Mouse (Mus musculus) hindbrain, embryonic 12.5 days (tissue): ENCODE data around the gene Plac9a. TPM values are rescaled to one million over a fixed set of nuclear protein-coding genes. Genes with fewer than 3 reads are reported as not detected.

Experiments used
- ATAC-seq: fragments of 200-750 bp; cut with Nextera tagmentation; 2 replicates; pipeline ENCODE4 v1.8.0; 2017; ENCODE audit warnings: moderate TSS enrichment; ENCODE audit not compliant: low FRiP score
- H3K27ac ChIP-seq: fragments of 300-500 bp; sonication (generic); 2 replicates; pipeline ENCODE4 v1.5.1; 2016; ENCODE audit warnings: mild to moderate bottlenecking
- H3K27me3 ChIP-seq: fragments of 300-500 bp; sonication (generic); 2 replicates; pipeline ENCODE4 v1.6.1; 2016; ENCODE audit warnings: mild to moderate bottlenecking
- H3K36me3 ChIP-seq: fragments of 300-500 bp; sonication (generic); 2 replicates; pipeline ENCODE4 v1.6.1; 2016; ENCODE audit warnings: mild to moderate bottlenecking
- H3K4me1 ChIP-seq: fragments of 300-500 bp; sonication (generic); 2 replicates; pipeline ENCODE4 v1.6.1; 2016
- H3K4me2 ChIP-seq: fragments of 300-500 bp; sonication (generic); replicated peaks from 2 replicates; pipeline ENCODE4 v1.6.1; 2016; ENCODE audit warnings: mild to moderate bottlenecking
- H3K4me3 ChIP-seq: fragments of 300-500 bp; sonication (generic); 2 replicates; pipeline ENCODE4 v1.5.1; 2016; ENCODE audit warnings: mild to moderate bottlenecking
- H3K9ac ChIP-seq: fragments of 300-500 bp; sonication (generic); 2 replicates; pipeline ENCODE4 v1.6.1; 2016; ENCODE audit warnings: mild to moderate bottlenecking, moderate library complexity
- H3K9me3 ChIP-seq: fragments of 300-500 bp; sonication (generic); replicated peaks from 2 replicates; pipeline ENCODE4 v1.6.1; 2016; ENCODE audit warnings: mild to moderate bottlenecking
- WGBS: fragments of 180-500 bp; shearing (Covaris S2); methylation state at CpG from one replicate; pipeline ENCODE4 v1.1.7; 2016; 5-methylcytosine and 5-hydroxymethylcytosine counted together
- polyA plus RNA-seq: library from polyadenylated mRNA; unstranded; fragments of >200 nt; fragmentation: Nextera tagmentation; extraction: Ambion mirVana; gene quantifications from 2 replicates; pipeline ENCODE4 v1.2.1, GENCODE M21; 2016

Gene Plac9a
- polyA plus RNA-seq, 1 experiment from 2014 or later: not detected

DNA sequence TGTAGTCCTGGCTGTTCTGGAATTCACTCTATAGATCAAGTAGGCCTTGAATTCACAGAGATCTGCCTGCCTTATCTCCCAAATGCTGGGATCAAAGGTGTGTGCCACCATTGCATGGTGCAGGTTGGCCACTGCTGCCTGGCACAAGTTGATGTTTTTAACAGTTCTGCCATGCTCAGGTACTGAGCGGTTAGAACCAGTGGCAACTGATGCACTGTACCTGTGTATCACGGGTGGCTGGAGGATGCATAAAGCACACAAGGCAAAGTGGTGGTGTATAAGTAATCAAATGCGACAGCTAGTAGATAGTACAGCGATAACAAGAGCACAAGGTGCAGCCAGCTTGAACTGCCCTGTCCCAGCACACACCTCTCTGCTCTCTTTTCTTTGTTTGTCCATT lies 58.5 kb downstream of the Plac9a start:
- no peak overlapping the region for H3K4me3 ChIP-seq
- WGBS: 90% methylated on average over 4 of the region's 4 CpGs
- H3K9ac ChIP-seq: no peak overlapping the region
- H3K4me1 ChIP-seq: peaks cover 23% of the 10 kb centered on the region
- H3K27ac ChIP-seq: no peak overlapping the region
- peaks cover 41% of the 10 kb centered on the region for H3K27me3 ChIP-seq
- ATAC-seq: no peak
- no peaks in the 10 kb centered on the region for H3K36me3 ChIP-seq
- H3K4me2 ChIP-seq: no peak overlapping the region
- H3K9me3 ChIP-seq: no peaks in the 10 kb centered on the region

DNA sequence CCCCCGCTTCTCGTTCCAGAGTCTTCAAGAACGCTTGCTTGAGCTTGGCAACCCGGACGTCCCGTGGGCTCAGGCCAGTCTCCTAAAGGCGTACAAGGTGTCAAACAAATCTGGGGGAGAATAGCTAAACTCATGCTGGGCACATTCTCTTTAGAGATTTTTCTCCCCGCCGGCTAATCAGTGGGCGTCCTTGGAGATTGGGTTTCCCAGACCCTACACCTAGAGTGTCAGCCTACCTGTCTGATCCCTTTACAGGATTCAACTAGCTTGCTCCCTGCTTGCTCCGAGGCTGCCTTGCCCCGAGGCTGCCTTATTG lies 60.3 kb downstream of the Plac9a start:
- peak overlapping the region; percentile 93 for H3K4me2 ChIP-seq
- H3K36me3 ChIP-seq: no peaks in the 10 kb centered on the region
- H3K9ac ChIP-seq: peak overlapping the region; percentile 57
- peak overlapping the region; percentile 51 for H3K4me3 ChIP-seq
- no peaks in the 10 kb centered on the region for H3K9me3 ChIP-seq
- no peak overlapping the region for H3K27ac ChIP-seq
- peaks cover 18% of the 10 kb centered on the region for H3K4me1 ChIP-seq
- WGBS: 2% methylated on average over 12 of the region's 12 CpGs
- ATAC-seq: no peak
- H3K27me3 ChIP-seq: peaks cover 41% of the 10 kb centered on the region

DNA sequence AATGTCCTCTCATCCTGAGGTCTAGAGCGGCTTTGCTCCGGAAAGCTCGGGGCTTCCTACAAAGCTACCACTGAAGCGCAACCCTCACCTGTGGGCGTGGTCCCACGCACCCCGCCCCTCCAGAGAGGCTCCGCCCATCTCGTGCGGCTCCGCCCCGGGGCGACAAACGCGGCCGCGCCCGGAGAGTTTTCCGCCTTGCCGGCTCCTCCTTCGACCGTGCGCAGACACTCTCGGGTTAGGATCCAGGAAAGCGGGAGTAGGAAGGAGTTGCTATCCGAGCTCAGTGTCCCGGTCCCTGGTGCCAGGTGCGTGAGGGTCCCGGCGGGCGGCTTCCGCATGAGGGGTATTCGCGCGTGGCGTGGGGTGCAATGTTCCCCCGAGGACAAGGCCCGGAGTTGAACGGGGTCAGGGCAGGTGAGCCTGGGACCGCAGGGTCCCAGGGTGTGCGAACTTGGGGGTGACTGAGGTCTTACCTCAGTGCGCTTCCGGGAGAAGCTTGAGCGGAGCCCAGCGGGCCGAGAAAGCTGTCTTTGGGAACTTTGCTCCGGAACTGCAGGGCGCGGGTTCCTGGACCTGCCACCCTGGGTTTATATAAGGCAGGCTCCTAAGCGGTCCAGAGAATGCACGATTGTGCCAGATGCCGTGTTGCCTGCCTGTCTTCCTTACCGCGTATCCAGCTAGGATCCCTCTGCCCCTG lies 60.8 kb downstream of the Plac9a start, which contains the start of gene Anxa11:
TSS of gene Anxa11 (plus strand) at position 166 of the 697 bp plus-strand sequence.
- Histone ChIP-seq H3K4me2 (peak within 1 kb of the TSS; percentile 93), H3K36me3 (no peaks in the 10 kb centered on the region), H3K4me3 (peak within 1 kb of the TSS; percentile 51), H3K4me1 (peaks cover 13% of the 10 kb centered on the region), H3K9ac (peak within 1 kb of the TSS; percentile 57), H3K27me3 (peaks cover 41% of the 10 kb centered on the region), H3K9me3 (no peaks in the 10 kb centered on the region), H3K27ac (no peak within 1 kb of the TSS)
- ATAC-seq: no peak
- under 1% methylated on average over 54 of the region's 54 CpGs for WGBS

DNA sequence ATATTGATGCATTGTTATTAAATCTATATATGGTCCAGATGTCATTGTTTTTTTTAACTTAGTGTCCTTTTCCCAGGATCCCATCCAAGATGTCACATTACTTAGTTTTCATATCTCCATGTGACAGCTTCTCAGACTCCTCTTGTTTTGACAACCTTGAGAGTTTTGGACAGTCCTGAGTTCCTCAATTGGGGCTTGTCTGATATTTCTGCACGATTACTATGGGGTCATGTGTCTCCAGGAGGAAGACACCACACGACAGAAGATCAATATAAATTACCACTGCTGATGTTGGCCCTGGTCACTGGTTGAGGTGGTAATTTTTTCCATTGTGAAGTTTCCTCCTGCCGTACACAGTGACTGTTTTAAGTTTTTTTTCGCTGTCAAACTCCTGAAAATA lies 61.3 kb downstream of the Plac9a start:
- peaks cover 13% of the 10 kb centered on the region for H3K4me1 ChIP-seq
- H3K4me2 ChIP-seq: peak overlapping the region; percentile 93
- peaks cover 41% of the 10 kb centered on the region for H3K27me3 ChIP-seq
- no peaks in the 10 kb centered on the region for H3K36me3 ChIP-seq
- no peaks in the 10 kb centered on the region for H3K9me3 ChIP-seq
- peak overlapping the region; percentile 51 for H3K4me3 ChIP-seq
- 3% methylated on average over 4 of the region's 4 CpGs for WGBS
- H3K9ac ChIP-seq: peak overlapping the region; percentile 57; the same call in 1 of the 2 replicates
- ATAC-seq: no peak
- no peak overlapping the region for H3K27ac ChIP-seq

DNA sequence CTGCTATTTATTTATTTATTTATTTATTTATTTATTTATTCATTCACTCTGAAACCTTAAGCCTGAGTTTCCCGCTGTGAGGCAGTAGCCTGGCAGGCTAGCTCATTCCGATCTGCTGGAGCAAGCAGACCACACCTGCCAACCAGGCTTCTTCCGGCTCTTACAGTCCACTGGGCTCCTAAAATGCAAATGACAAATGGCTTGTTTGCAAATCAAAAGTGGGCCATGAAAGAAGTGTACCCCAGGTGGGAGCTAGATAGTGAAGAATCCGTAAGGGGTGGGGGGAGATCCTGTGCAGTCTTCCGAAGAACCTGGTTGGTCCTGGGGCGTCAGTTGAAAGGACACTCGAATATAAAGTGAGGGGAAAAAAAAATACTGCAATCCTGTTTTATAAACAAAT lies 61.9 kb downstream of the Plac9a start:
- no peaks in the 10 kb centered on the region for H3K9me3 ChIP-seq
- H3K4me3 ChIP-seq: no peak overlapping the region
- WGBS: 6% methylated on average over 7 of the region's 7 CpGs
- no peak overlapping the region for H3K4me2 ChIP-seq
- no peak overlapping the region for H3K27ac ChIP-seq
- H3K9ac ChIP-seq: no peak overlapping the region
- H3K27me3 ChIP-seq: peaks cover 41% of the 10 kb centered on the region
- peaks cover 13% of the 10 kb centered on the region for H3K4me1 ChIP-seq
- ATAC-seq: no peak
- H3K36me3 ChIP-seq: no peaks in the 10 kb centered on the region

DNA sequence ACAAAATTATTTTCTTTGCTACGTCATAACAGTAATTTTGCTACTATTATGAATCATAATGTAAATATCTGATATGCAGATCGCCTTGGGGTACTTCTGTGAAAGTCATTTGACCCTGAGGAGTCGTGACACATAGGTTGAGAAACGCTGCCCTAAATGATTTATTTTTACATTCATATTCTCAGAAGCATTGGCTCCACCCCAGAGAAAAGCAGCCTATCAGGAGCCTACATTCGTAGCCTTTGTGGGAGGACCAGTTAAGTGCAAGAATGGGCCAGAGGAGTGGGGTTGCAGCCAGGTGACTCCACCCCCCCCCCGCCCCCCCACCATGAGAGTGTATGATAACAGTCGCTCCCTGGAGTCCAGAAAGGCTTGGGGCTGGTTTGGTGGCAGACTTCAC lies 63.1 kb downstream of the Plac9a start:
- Histone ChIP-seq H3K4me3 (no peak overlapping the region), H3K9ac (no peak overlapping the region), H3K36me3 (no peaks in the 10 kb centered on the region), H3K27me3 (peaks cover 41% of the 10 kb centered on the region), H3K27ac (no peak overlapping the region), H3K4me2 (no peak overlapping the region), H3K9me3 (no peaks in the 10 kb centered on the region), H3K4me1 (peaks cover 13% of the 10 kb centered on the region)
- no peak for ATAC-seq
- 81% methylated on average over 7 of the region's 7 CpGs for WGBS

DNA sequence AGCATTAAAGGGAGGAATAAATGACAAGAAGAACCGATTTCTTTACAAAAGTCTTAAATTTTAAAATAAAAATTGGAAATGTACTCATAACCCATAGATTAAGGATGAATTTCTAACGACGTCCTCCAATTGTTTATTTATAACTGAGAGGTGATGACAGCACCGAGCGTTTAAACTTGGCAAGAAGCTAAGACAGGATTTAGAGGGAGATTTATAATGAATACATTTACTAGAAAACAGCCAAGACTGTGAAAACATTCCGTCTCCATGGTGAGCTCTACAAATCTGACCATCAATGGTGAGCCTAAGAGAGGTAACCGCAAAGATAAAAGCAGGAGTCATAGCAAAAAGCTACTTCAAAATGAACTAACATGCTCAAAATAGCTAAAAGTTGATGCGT lies 64.5 kb downstream of the Plac9a start:
- no peak overlapping the region for H3K4me2 ChIP-seq
- no peak overlapping the region for H3K9ac ChIP-seq
- H3K27ac ChIP-seq: no peak overlapping the region
- no peaks in the 10 kb centered on the region for H3K9me3 ChIP-seq
- peaks cover 13% of the 10 kb centered on the region for H3K4me1 ChIP-seq
- H3K4me3 ChIP-seq: no peak overlapping the region
- H3K36me3 ChIP-seq: no peaks in the 10 kb centered on the region
- no peak for ATAC-seq
- WGBS: 69% methylated on average over 8 of the region's 8 CpGs
- H3K27me3 ChIP-seq: peaks cover 28% of the 10 kb centered on the region

Other genes with a start within 250 kb of the Plac9a start
- 26.2 and 29.6 TPM in 2 replicates for gene Ppif, start 208.9 kb downstream of the Plac9a start, polyA plus RNA-seq
- gene Zcchc24, start 134.1 kb downstream of the Plac9a start, polyA plus RNA-seq: 25.1 and 31.5 TPM in 2 replicates
- 6.2 and 6.9 TPM in 2 replicates for gene Anxa11, start 60.9 kb downstream of the Plac9a start, polyA plus RNA-seq
- 2.0 and 2.2 TPM in 2 replicates for gene Tmem254a, start 24.6 kb upstream of the Plac9a start, polyA plus RNA-seq
- not detected in 2 replicates for gene Cphx1, start 35.2 kb upstream of the Plac9a start, polyA plus RNA-seq
- gene Duxbl1, start 75.5 kb upstream of the Plac9a start, polyA plus RNA-seq: 5.4 and 5.8 TPM in 2 replicates
- gene Gm9780, start 139.6 kb upstream of the Plac9a start, polyA plus RNA-seq: 4.0 and 4.5 TPM in 2 replicates
- 16.0 and 26.0 TPM in 2 replicates for gene Tmem254c, start 164.3 kb upstream of the Plac9a start, polyA plus RNA-seq
- gene Cphx2, start 178.4 kb upstream of the Plac9a start, polyA plus RNA-seq: not detected in 2 replicates
- gene Cphx3, start 179.2 kb upstream of the Plac9a start, polyA plus RNA-seq: not detected in 2 replicates
- gene Duxbl2, start 215.2 kb upstream of the Plac9a start, polyA plus RNA-seq: 5.3 TPM in 1 of 2 replicates, not detected in the other